In the genomic region with DNA sequence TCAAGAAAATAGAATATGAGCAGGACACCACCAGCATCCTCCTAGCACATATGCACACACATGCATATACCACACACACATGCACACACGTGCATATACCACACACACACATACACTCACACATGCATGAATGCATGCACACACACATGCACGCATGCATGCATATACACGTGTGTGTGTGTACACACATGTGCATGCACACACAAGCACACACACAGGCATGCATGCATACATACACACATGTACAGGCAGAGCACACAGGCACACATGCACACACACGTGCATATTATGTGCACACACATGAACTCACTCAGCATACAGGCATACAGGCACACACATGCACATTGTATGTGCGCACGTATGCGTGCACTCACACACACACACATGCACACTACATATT, we compare ENCODE assay signal across 24 mouse cellular contexts.
"Had no signal": no experiment of that assay in that cellular context is flagged by ENCODE, and none has a peak within 500 bp of the region (broad histone marks: within the 10 kb centered on the region; RNA-seq: fewer than 3 reads in every experiment).

No protein-coding gene starts in this region.

- H3K9ac ChIP-seq: heart, embryonic 12.5 days; hindbrain, embryonic 12.5 days; hindbrain, embryonic 14.5 days; intestine, embryonic 15.5 days; limb, embryonic 12.5 days; liver, embryonic 13.5 days had no signal

- H3K4me3 ChIP-seq: heart, embryonic 10.5 days; heart, embryonic 12.5 days; hindbrain, embryonic 10.5 days; hindbrain, embryonic 12.5 days; intestine, embryonic 15.5 days; layer of hippocampus, adult 2 months; left cerebral cortex, adult 2 months; limb, embryonic 10.5 days; limb, embryonic 12.5 days; liver, embryonic 13.5 days had no signal

- H3K4me2 ChIP-seq: heart, embryonic 12.5 days; hindbrain, embryonic 12.5 days; hindbrain, embryonic 14.5 days; intestine, embryonic 15.5 days; limb, embryonic 12.5 days; liver, embryonic 11.5 days; liver, embryonic 13.5 days had no signal

- H3K27me3 ChIP-seq: heart, embryonic 12.5 days; hindbrain, embryonic 12.5 days; intestine, embryonic 15.5 days; limb, embryonic 12.5 days; liver, embryonic 13.5 days had no signal

- ATAC-seq: inflammation-experienced regulatory T-cells, adult 6 months; intestine, embryonic 15.5 days; intestine, postnatal 0 days had no signal

- H3K9me3 ChIP-seq: heart, embryonic 10.5 days; heart, embryonic 12.5 days; hindbrain, embryonic 10.5 days; hindbrain, embryonic 12.5 days; intestine, embryonic 15.5 days; limb, embryonic 10.5 days; limb, embryonic 12.5 days had no signal

- H3K4me1 ChIP-seq: heart, embryonic 10.5 days; heart, embryonic 12.5 days; intestine, embryonic 15.5 days; limb, embryonic 10.5 days; limb, embryonic 12.5 days; liver, embryonic 13.5 days had no signal

- H3K27ac ChIP-seq: heart, embryonic 10.5 days; hindbrain, embryonic 10.5 days; hindbrain, embryonic 12.5 days; hindbrain, embryonic 14.5 days; intestine, embryonic 15.5 days; layer of hippocampus, adult 2 months; left cerebral cortex, adult 2 months; limb, embryonic 10.5 days; limb, embryonic 12.5 days; liver, embryonic 13.5 days had no signal

- DNase-seq: gastrocnemius, postnatal 25 days; heart, adult 18-20 months; heart, postnatal 10 days; heart, postnatal 4 days; kidney, adult 18-20 months; kidney, adult 8-10 months; kidney, postnatal 10 days; kidney, postnatal 25 days; kidney, postnatal 4 days; liver; liver, embryonic 13.5 days had no signal

- H3K36me3 ChIP-seq: heart, embryonic 10.5 days; heart, embryonic 12.5 days; hindbrain, embryonic 10.5 days; hindbrain, embryonic 12.5 days; intestine, embryonic 15.5 days; limb, embryonic 10.5 days; limb, embryonic 12.5 days; liver, embryonic 13.5 days had no signal
